Mouse (Mus musculus) cerebellum, adult (tissue): ENCODE data around the gene Fabp7.

Experiments used
- ATAC-seq: cut with Nextera tagmentation; 2 replicates; pipeline ENCODE4 v1.9.2; 2017; ENCODE audit warnings: mild to moderate bottlenecking, moderate library complexity, mixed read lengths; ENCODE audit not compliant: insufficient number of reproducible peaks, low FRiP score, low TSS enrichment

Fabp7 gene

DNA sequence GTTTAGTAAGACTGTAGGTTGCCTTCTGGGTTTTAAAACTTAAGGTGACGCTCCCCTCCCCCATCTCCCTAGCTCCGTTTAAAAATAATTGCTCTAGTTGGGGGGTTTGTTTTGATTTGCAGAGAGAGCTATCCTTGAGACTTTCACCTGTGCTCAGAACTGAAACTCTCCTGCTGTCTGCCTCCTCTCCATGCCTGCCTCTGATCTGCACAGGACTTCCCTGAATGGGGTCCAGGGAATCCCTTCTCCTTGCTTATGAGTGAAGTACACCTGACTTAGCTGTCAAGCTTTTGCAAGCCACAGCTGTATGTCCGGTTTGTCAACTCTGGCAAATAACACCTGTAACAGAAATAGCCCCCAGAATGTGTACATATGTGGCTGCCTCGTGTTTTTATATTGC lies 10.9 kb downstream of the Fabp7 start:
- ATAC-seq: peak; percentile 23; the same call in 1 of the 2 replicates

DNA sequence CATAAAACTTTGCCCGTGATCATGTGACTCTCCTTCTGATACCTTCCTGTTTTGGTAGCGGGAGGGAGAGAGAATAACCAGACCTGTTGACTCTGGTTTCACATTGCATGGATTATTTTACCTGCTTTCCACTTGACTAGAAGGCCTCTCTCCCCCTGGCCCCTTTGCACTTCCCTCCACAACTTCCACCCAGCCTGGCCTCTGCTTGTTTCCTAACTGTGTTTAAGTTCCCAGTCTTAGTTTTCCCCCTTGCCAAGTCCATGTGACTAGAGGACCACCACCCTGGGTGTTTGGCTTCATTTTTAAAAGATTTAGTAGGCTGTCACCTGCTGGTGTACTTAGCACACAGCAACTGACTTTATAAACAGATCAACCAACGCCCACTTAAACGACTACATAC lies 11.4 kb downstream of the Fabp7 start:
- ATAC-seq: no peak

DNA sequence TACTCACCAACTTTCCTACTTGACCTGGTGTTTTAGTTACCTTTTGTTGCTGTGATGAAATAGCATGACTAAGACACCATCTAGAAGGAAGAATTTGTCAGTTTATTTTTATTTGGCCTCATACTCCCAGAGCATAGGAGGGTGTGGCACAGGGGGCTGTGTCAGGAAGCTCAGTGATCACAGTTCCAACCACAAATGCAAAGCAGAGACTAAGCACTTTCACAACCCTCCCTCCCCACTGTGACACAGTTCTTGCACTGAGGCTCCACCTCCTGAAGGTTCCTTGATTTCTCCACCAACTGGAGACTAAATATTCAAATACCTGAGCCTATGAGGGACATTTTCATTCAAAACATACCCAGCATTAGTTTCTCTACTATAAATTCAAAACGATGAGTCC lies 14.8 kb downstream of the Fabp7 start:
- ATAC-seq: no peak

DNA sequence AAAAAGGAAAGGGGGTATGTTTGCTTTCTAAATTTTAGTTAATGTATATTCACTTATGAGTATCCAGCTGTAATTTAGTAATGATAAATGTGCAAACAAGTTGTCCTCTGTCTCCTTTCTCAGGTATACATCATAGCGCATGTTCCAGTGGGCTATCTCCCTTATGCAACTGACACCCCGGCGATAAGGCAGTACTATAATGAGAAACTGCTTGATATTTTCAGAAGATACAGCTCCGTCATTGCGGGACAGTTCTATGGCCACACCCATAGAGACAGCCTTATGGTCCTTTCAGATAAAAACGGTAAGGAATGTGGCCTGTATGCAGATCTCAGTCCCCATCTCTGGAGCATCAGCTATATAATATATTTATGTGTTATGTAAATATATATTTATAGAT lies 23.1 kb downstream of the Fabp7 start:
- ATAC-seq: no peak

DNA sequence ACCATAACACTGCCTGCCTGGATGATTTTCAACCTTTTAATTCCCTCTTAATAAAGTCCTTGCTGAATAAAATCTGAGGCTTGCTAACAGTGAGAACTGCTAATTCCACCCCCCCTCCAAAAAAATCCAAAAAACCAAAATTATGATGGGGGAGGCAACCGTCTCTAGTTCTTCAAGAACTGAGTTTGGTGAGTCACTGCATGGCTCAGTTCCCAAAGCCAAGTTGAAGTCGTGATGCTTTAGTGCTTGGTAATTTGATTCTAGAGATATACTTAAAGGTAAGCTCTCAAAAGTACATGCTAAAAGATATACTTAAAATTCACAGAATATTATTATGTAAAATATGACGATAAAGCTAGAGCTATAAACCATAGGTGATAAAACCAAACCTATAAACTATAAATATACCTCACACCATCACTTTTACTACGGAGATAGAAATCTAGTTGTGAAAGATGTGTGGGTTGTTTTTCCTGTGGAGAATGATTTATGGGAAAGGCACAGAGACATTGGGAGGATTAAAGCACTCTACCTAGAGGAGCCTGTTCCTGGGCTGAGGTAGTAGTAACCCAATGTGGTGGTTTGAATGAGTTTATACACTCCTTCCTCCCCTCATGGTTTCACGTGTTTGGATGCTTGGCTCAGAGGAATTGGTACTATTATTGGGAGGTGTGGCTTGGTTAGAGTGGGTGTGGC lies 27.6 kb downstream of the Fabp7 start:
- ATAC-seq: no peak

DNA sequence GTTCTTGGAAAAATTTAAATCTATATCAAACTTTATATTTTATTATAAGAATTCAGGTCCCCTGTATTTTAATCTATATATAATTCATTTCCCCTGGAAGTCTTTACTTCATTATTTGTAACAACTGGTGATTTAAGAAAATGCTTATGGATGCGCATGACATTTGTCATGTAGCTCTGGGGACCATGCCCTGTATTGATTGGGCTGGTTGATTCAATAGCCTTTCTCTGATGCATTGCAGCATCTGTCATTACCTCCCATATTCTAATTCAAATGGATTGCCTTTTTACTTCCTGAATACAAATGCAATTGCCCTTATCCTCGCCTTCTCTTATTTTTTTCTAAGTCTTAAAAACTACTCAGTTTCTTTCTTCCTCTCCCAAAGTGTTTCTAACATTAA lies 29.6 kb downstream of the Fabp7 start:
- ATAC-seq: no peak

DNA sequence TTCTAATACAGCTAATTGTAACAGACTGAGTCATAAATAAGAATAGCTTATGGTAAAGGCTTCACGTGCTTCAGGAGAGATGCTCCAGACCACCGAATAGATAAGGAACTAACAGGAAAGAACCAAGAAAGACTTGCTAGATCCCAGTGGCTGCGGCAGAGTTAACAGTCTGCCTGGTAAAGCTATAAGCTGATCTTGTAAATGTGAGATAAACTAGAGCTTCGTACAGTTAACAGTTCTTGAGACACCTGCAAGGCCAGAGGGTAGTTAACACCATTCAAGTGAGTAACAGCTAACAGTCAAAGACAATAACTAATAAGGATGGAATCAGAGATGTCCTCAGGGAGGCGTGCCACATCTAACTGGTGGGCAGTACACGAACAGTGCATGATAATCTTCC lies 31.2 kb downstream of the Fabp7 start:
- no peak for ATAC-seq

DNA sequence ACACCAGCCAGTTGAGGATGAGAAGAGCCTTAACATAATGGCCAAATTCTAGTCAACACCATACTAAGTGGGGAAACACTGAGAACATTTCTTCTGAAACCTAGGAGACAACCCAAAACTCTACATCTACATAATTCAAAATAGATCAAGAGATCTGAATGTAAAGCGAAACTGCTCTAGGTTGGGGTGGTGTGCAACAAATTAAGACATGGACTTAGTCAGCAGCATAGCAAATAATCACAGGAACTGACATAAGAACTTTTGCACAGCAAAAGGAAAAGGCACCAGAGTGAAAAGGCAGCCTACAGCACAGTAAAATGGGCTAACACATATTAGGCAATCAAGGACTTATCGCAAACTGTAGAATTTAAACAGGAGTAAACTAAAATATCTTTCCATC lies 34.5 kb downstream of the Fabp7 start:
- no peak for ATAC-seq

DNA sequence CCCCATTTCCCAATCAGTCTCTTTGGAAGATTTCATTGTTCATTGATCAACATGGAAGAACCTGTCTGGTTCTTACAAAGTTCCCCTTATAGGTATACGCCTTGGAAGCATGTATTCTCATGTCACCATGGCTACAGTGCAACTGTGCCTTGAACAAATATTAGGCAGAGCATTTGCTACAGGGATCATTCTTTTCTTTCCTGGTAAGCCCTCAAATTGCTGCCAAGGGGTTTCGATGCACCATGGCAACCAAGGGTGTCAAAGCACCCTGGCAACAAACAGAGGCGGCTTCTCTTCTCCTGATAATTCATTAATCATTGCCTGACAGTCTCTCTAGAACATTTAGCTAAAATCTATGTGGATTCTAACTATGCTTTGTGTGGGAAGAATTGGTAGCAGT lies 37.8 kb downstream of the Fabp7 start:
- no peak for ATAC-seq

DNA sequence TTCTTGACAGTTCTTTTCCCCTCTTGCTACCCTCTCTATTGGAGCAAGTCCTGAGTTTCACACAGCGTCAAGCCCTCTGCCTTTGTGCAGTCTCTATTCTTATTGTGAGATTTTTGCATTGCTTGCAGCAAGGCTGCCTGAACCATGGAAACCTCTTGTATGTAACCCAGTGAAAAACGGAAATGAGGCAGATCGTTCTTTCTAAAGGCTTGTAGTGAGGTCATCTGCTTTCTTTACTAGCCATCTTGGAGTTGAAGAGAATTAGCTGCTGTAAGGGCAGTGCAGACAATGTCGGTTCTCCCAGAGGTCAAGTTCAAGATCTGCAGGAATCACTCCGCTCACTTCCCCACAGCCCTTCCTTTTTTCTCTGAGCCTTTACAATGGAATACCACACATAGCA lies 44.0 kb downstream of the Fabp7 start:
- no peak for ATAC-seq

DNA sequence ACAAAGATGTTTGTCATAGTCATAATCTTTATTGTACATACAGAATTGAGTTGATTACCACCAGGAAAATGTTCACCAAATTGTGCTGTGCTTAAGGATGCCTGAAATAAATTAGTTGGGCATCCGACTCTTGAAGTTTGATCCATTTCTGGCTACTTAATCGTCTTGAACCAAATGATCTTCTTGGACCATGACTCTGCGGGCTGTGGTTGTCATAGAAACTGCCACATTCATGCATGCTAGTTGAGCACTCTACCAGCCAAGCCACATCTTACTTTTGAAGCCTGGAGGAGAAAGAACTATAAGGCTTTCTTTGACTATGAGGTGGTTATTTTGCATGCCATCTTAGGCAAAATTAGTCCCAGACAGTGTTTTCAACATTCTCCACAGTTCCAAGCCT lies 44.9 kb downstream of the Fabp7 start:
- ATAC-seq: no peak

DNA sequence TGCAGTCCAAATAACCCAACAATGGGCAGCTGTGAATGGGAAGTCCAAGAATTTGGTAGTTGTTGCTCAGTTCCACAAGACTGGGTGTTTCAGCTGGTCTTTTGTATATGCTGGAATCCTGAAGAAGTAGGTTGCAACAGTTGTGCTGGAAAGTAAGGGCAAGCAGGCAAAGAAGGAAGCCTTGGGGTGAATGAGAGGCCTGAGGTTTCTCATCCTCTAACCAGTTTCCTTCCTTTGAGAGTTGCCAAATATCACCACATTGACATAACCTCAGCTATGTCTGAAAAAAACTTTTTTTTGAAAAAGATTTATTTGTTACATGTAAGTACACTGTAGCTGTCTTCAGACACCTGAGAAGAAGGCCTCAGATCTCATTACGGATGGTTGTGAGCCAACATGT lies 50.4 kb downstream of the Fabp7 start:
- no peak for ATAC-seq

DNA sequence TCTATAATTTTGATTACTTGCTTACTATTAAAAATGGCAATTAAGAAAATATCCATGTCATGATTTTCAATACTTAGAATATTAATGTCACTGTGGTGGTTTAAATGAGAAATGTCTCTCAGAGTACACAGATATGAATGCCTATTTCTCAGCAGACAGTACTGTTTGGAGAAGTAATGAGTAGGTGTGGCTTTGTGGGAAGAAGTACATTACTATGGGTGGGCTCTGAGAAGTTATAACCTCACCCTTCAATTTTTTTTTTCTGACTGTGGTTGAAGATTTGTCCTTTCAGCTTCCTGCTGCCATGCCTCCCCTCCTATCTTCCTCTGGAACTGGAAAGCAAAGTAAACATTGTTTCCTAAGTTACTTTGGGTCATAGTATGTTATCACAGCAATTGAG lies 51.3 kb downstream of the Fabp7 start:
- ATAC-seq: no peak
